Mouse (Mus musculus): ENCODE results near the gene Zfp991. TPM values are rescaled to one million over a fixed set of nuclear protein-coding genes. Genes with fewer than 3 reads are reported as not detected.
"Not testable (repeated sequence)": the region's sequence is repeated elsewhere in the genome, so short reads cannot be mapped to it uniquely, and the experiment has no call there.

The Zfp991 gene
- polyA plus RNA-seq, 1 experiment: 1.4 TPM

- not testable (repeated sequence) for H3K27ac ChIP-seq (ENCODE audit: insufficient read depth, low read length); H3K4me1 ChIP-seq (ENCODE audit: control insufficient read depth, insufficient read depth, low read length); H3K4me3 ChIP-seq (ENCODE audit: insufficient read depth, low read length)
Measured at GRCm38 (mm10) chr4:147165282-147165681, 33.4 kb downstream of the Zfp991 start.

- not testable (repeated sequence) for H3K4me3 ChIP-seq (ENCODE audit: insufficient read depth, low read length); H3K27ac ChIP-seq (ENCODE audit: insufficient read depth, low read length); H3K4me1 ChIP-seq (ENCODE audit: control insufficient read depth, insufficient read depth, low read length)
Measured at GRCm38 (mm10) chr4:147170547-147170946, 38.7 kb downstream of the Zfp991 start.

GRCm38 (mm10) chr4:147171557-147171956, 39.7 kb downstream of the Zfp991 start:
- H3K27ac ChIP-seq (ENCODE audit: insufficient read depth, low read length); H3K4me1 ChIP-seq (ENCODE audit: control insufficient read depth, insufficient read depth, low read length); H3K4me3 ChIP-seq (ENCODE audit: insufficient read depth, low read length): not testable (repeated sequence)

- not testable (repeated sequence) for H3K4me1 ChIP-seq (ENCODE audit: control insufficient read depth, insufficient read depth, low read length); H3K27ac ChIP-seq (ENCODE audit: insufficient read depth, low read length); H3K4me3 ChIP-seq (ENCODE audit: insufficient read depth, low read length)
Measured at GRCm38 (mm10) chr4:147176279-147176880, 44.5 kb downstream of the Zfp991 start.

GRCm38 (mm10) chr4:147181141-147181685, 49.4 kb downstream of the Zfp991 start:
- H3K27ac ChIP-seq (ENCODE audit: insufficient read depth, low read length); H3K4me1 ChIP-seq (ENCODE audit: control insufficient read depth, insufficient read depth, low read length); H3K4me3 ChIP-seq (ENCODE audit: insufficient read depth, low read length): not testable (repeated sequence)

- not testable (repeated sequence) for H3K4me1 ChIP-seq (ENCODE audit: control insufficient read depth, insufficient read depth, low read length); H3K4me3 ChIP-seq (ENCODE audit: insufficient read depth, low read length); H3K27ac ChIP-seq (ENCODE audit: insufficient read depth, low read length)
Measured at GRCm38 (mm10) chr4:147181969-147182705, 50.3 kb downstream of the Zfp991 start.

- H3K4me1 ChIP-seq (ENCODE audit: control insufficient read depth, insufficient read depth, low read length); H3K4me3 ChIP-seq (ENCODE audit: insufficient read depth, low read length): not testable (repeated sequence)
Measured at GRCm38 (mm10) chr4:147186824-147187223, 55.0 kb downstream of the Zfp991 start.

GRCm38 (mm10) chr4:147187283-147187965, 55.6 kb downstream of the Zfp991 start:
- H3K4me1 ChIP-seq (ENCODE audit: control insufficient read depth, insufficient read depth, low read length); H3K4me3 ChIP-seq (ENCODE audit: insufficient read depth, low read length); H3K27ac ChIP-seq (ENCODE audit: insufficient read depth, low read length): not testable (repeated sequence)

More at GRCm38 (mm10) chr4:147186824-147187223, 55.0 kb downstream of the Zfp991 start:
- not testable (repeated sequence) for H3K27ac ChIP-seq (ENCODE audit: insufficient read depth, low read length)

GRCm38 (mm10) chr4:147195186-147195585, 63.3 kb downstream of the Zfp991 start:
- not testable (repeated sequence) for H3K27ac ChIP-seq (ENCODE audit: insufficient read depth, low read length); H3K4me3 ChIP-seq (ENCODE audit: insufficient read depth, low read length); H3K4me1 ChIP-seq (ENCODE audit: control insufficient read depth, insufficient read depth, low read length)

GRCm38 (mm10) chr4:147197210-147197609, 65.4 kb downstream of the Zfp991 start:
- H3K4me1 ChIP-seq (ENCODE audit: control insufficient read depth, insufficient read depth, low read length); H3K4me3 ChIP-seq (ENCODE audit: insufficient read depth, low read length); H3K27ac ChIP-seq (ENCODE audit: insufficient read depth, low read length): not testable (repeated sequence)

- not testable (repeated sequence) for H3K4me3 ChIP-seq (ENCODE audit: insufficient read depth, low read length); H3K27ac ChIP-seq (ENCODE audit: insufficient read depth, low read length); H3K4me1 ChIP-seq (ENCODE audit: control insufficient read depth, insufficient read depth, low read length)
Measured at GRCm38 (mm10) chr4:147199055-147199750, 67.4 kb downstream of the Zfp991 start.

- H3K27ac ChIP-seq (ENCODE audit: insufficient read depth, low read length); H3K4me3 ChIP-seq (ENCODE audit: insufficient read depth, low read length); H3K4me1 ChIP-seq (ENCODE audit: control insufficient read depth, insufficient read depth, low read length): not testable (repeated sequence)
Measured at GRCm38 (mm10) chr4:147201920-147202660, 70.3 kb downstream of the Zfp991 start.

GRCm38 (mm10) chr4:147212182-147212928, 80.5 kb downstream of the Zfp991 start:
- not testable (repeated sequence) for H3K4me3 ChIP-seq (ENCODE audit: insufficient read depth, low read length); H3K27ac ChIP-seq (ENCODE audit: insufficient read depth, low read length); H3K4me1 ChIP-seq (ENCODE audit: control insufficient read depth, insufficient read depth, low read length)

GRCm38 (mm10) chr4:147214233-147214632, 82.4 kb downstream of the Zfp991 start:
- not testable (repeated sequence) for H3K27ac ChIP-seq (ENCODE audit: insufficient read depth, low read length)

More at GRCm38 (mm10) chr4:147214233-147214632, 82.4 kb downstream of the Zfp991 start:
- H3K4me1 ChIP-seq (ENCODE audit: control insufficient read depth, insufficient read depth, low read length); H3K4me3 ChIP-seq (ENCODE audit: insufficient read depth, low read length): not testable (repeated sequence)

Data from cortical plate, adult 2 months (tissue).